Mouse (Mus musculus) stomach, embryonic 14.5 days (tissue): ENCODE measurements at regions not wholly inside any gene's neighbourhood (a gene's known extent, or its start where the extent isn't known, plus 50 kb on each side); places are given as distances from the start of the nearest gene placed in this dataset.

Experiments
- ATAC-seq: fragments of 200-750 bp; cut with Nextera tagmentation; 2 replicates; pipeline ENCODE4 v1.8.0; 2017; ENCODE audit warnings: low read depth, moderate TSS enrichment; ENCODE audit not compliant: insufficient number of reproducible peaks, insufficient read depth, low FRiP score
- H3K27ac ChIP-seq: fragments of 300-500 bp; sonication (generic); 2 replicates; pipeline ENCODE4 v1.5.1; 2014; ENCODE audit warnings: mild to moderate bottlenecking, low read length, moderate library complexity, mixed read lengths
- H3K27me3 ChIP-seq: fragments of 300-500 bp; sonication (generic); 2 replicates; pipeline ENCODE4 v1.6.1; 2014; ENCODE audit warnings: low read length, control low read depth, mixed read lengths; ENCODE audit not compliant: control insufficient read depth, insufficient read depth
- H3K36me3 ChIP-seq: fragments of 300-500 bp; sonication (generic); 2 replicates; pipeline ENCODE4 v1.6.1; 2014; ENCODE audit warnings: mild to moderate bottlenecking, control low read depth, low read length, moderate library complexity, mixed read lengths; ENCODE audit not compliant: control insufficient read depth, insufficient read depth
- H3K4me1 ChIP-seq: fragments of 300-500 bp; sonication (generic); 2 replicates; pipeline ENCODE4 v1.6.1; 2014; ENCODE audit warnings: low read length, control low read depth, mixed read lengths; ENCODE audit not compliant: control insufficient read depth, insufficient read depth
- H3K4me2 ChIP-seq: fragments of 300-500 bp; sonication (generic); replicated peaks from 2 replicates; pipeline ENCODE4 v1.6.1; 2014; ENCODE audit warnings: low read depth, low read length, control low read depth
- H3K4me3 ChIP-seq: fragments of 300-500 bp; sonication (generic); 2 replicates; pipeline ENCODE4 v1.5.1; 2014; ENCODE audit warnings: low read depth, low read length, control low read depth
- H3K9ac ChIP-seq: fragments of 300-500 bp; sonication (generic); replicated peaks from 2 replicates; pipeline ENCODE4 v1.6.1; 2014; ENCODE audit warnings: low read depth, mild to moderate bottlenecking, control low read depth, low read length, moderate library complexity, mixed read lengths
- H3K9me3 ChIP-seq: fragments of 300-500 bp; sonication (generic); 2 replicates; pipeline ENCODE4 v1.6.1; 2016; ENCODE audit warnings: low read depth, low read length, control low read depth; ENCODE audit not compliant: control insufficient read depth
- WGBS: fragments of 180-500 bp; shearing (Covaris S2); extraction: QIAGEN DNeasy Blood & Tissue Kit; methylation state at CpG from one replicate; pipeline ENCODE4 v1.1.7; 2014; 5-methylcytosine and 5-hydroxymethylcytosine counted together

- Histone ChIP-seq H3K4me2 (no peak overlapping the region), H3K27me3 (no peaks in the 10 kb centered on the region), H3K4me1 (0 out of 2 replicates have a peak, but pooled peaks cover 3% of the 10 kb centered on the region), H3K27ac (no peak overlapping the region), H3K9ac (no peak overlapping the region), H3K9me3 (no peaks in the 10 kb centered on the region), H3K36me3 (no peaks in the 10 kb centered on the region), H3K4me3 (no peak overlapping the region)
- WGBS = 69% methylated on average over 7 of the region's 7 CpGs
- ATAC-seq = no peak
Observed at GRCm38 (mm10) chr10:96822344-96823335, 205.8 kb downstream of the Btg1 start.

GRCm38 (mm10) chr10:96826234-96826788 is 209.5 kb downstream of the Btg1 start:
- H3K27me3 ChIP-seq = no peaks in the 10 kb centered on the region
- ATAC-seq = no peak
- 3% methylated on average over 7 of the region's 7 CpGs for WGBS
- H3K4me2 ChIP-seq = peak overlapping the region; percentile 29
- H3K9me3 ChIP-seq = no peaks in the 10 kb centered on the region
- H3K27ac ChIP-seq = no peak overlapping the region
- H3K4me1 ChIP-seq = 0 out of 2 replicates have a peak, but pooled peaks cover 3% of the 10 kb centered on the region
- no peak overlapping the region for H3K9ac ChIP-seq
- H3K36me3 ChIP-seq = no peaks in the 10 kb centered on the region
- H3K4me3 ChIP-seq = no peak overlapping the region

GRCm38 (mm10) chr10:96827971-96828370 is 211.2 kb downstream of the Btg1 start:
- no peaks in the 10 kb centered on the region for H3K9me3 ChIP-seq
- H3K4me2 ChIP-seq = no peak overlapping the region
- WGBS = 86% methylated on average over 5 of the region's 5 CpGs
- no peak overlapping the region for H3K27ac ChIP-seq
- H3K27me3 ChIP-seq = no peaks in the 10 kb centered on the region
- H3K4me3 ChIP-seq = no peak overlapping the region
- no peaks in the 10 kb centered on the region for H3K36me3 ChIP-seq
- 0 out of 2 replicates have a peak, but pooled peaks cover 3% of the 10 kb centered on the region for H3K4me1 ChIP-seq
- no peak overlapping the region for H3K9ac ChIP-seq
- ATAC-seq = no peak

DNA sequence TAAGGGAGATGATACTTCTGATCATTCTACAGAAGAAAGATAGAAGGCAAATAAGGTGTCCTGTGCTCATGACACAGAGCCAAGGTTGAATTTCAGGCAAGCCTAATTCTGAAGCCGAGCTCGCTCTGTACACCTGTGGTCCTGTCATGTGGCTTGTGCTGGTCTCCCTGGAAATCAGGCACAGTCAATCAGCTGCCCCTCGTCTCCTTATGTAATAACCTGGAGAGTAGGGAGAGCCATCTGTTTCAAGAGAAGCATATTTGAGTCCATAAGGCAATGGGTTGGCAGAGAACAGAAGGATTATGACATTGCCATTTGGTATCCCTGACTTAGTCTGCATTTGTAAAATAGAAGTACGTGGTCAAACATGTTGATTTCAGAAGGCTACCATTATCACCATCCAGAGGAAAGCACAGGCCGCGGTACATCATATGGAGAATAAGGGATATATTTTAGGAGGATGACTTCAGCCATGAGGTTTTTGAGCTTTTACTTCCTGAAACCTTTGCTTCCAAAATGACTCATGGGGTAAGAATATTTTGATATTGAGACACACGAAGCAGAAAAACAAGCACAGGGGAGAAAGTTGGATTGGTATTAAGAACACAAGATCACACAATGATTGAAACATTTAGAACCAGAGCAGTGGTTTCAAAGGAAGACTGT is 211.9 kb downstream of the Btg1 start:
- H3K4me3 ChIP-seq = no peak overlapping the region
- no peaks in the 10 kb centered on the region for H3K36me3 ChIP-seq
- H3K27ac ChIP-seq = no peak overlapping the region
- H3K4me1 ChIP-seq = 0 out of 2 replicates have a peak, but pooled peaks cover 3% of the 10 kb centered on the region
- no peaks in the 10 kb centered on the region for H3K27me3 ChIP-seq
- H3K9ac ChIP-seq = no peak overlapping the region
- ATAC-seq = no peak
- no peaks in the 10 kb centered on the region for H3K9me3 ChIP-seq
- 88% methylated on average over 7 of the region's 7 CpGs for WGBS
- no peak overlapping the region for H3K4me2 ChIP-seq

GRCm38 (mm10) chr10:96831071-96831470 is 214.3 kb downstream of the Btg1 start:
- ATAC-seq = no peak
- Histone ChIP-seq H3K4me1 (no peaks in the 10 kb centered on the region), H3K27me3 (no peaks in the 10 kb centered on the region), H3K4me3 (no peak overlapping the region), H3K4me2 (no peak overlapping the region), H3K36me3 (no peaks in the 10 kb centered on the region), H3K9ac (no peak overlapping the region), H3K27ac (no peak overlapping the region), H3K9me3 (no peaks in the 10 kb centered on the region)
- 88% methylated on average over 12 of the region's 12 CpGs for WGBS

DNA sequence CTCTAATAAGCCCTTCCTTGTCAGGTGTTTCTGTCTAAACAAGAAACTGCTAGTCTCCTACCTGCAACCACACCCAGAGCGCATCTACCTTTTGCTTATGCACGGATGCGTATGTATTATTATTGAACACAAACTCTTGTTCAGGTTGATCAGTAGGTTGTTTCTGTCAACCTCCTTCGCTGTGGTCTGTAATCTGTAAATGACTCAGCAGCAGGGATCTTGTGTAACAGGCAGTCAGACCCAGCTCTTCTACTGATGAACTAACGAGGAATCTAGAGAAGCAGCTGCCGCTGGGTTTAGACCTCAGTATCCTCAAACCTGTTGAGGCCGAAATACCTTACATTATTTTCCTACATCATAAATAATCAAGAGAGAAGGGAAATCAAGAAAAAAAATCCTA is 220.4 kb downstream of the Btg1 start:
- no peak for ATAC-seq
- Histone ChIP-seq H3K27me3 (no peaks in the 10 kb centered on the region), H3K9me3 (no peaks in the 10 kb centered on the region), H3K9ac (no peak overlapping the region), H3K4me2 (no peak overlapping the region), H3K4me1 (no peaks in the 10 kb centered on the region), H3K27ac (no peak overlapping the region), H3K36me3 (no peaks in the 10 kb centered on the region), H3K4me3 (no peak overlapping the region)
- WGBS = 84% methylated on average over 7 of the region's 7 CpGs

DNA sequence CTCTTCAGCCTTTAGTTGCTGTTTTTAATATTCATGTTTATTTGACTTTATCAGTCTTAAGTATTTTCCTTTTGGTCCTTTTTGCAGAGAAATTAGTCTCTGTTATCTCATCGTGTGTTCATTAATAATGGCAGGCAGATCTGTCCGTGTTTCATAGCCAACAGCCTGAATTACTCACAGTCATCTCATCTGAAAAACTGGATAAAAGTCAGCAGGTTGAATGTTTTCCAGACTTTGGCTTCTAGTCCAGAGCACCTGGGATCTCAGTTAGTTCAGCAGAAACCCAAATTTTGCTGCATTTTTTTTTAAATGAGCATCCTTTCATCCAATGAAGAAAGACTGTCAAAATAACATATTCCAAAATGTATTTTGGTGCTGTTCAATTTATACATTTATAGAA is 224.3 kb downstream of the Btg1 start:
- Histone ChIP-seq H3K9me3 (no peaks in the 10 kb centered on the region), H3K4me2 (no peak overlapping the region), H3K36me3 (no peaks in the 10 kb centered on the region), H3K4me3 (no peak overlapping the region), H3K27me3 (no peaks in the 10 kb centered on the region), H3K27ac (no peak overlapping the region), H3K4me1 (no peaks in the 10 kb centered on the region), H3K9ac (no peak overlapping the region)
- ATAC-seq = no peak
- WGBS = 60% methylated on average over 2 of the region's 2 CpGs

GRCm38 (mm10) chr10:96841956-96842355 is 225.2 kb downstream of the Btg1 start:
- H3K4me3 ChIP-seq = no peak overlapping the region
- ATAC-seq = no peak

More at GRCm38 (mm10) chr10:96841956-96842355, 225.2 kb downstream of the Btg1 start:
- WGBS = 93% methylated on average over 2 of the region's 2 CpGs
- Histone ChIP-seq H3K4me2 (no peak overlapping the region), H3K27me3 (no peaks in the 10 kb centered on the region), H3K4me1 (no peaks in the 10 kb centered on the region), H3K9ac (no peak overlapping the region), H3K27ac (no peak overlapping the region), H3K9me3 (no peaks in the 10 kb centered on the region), H3K36me3 (no peaks in the 10 kb centered on the region)
